Mouse (Mus musculus): Measurements from ENCODE around the gene Dpm3. TPM values are rescaled to one million over a fixed set of nuclear protein-coding genes. Genes with fewer than 3 reads are reported as not detected.

The Dpm3 gene
- polyA plus RNA-seq, 1 experiment from 2014 or later: 149 TPM

GRCm38 (mm10) chr3:89299499-89299898 is 40.3 kb downstream of the Dpm3 start:
- ATAC-seq (replicated peaks; ENCODE audit: low FRiP score): peak; percentile 71
- no peaks in the 10 kb centered on the region for H3K27me3 ChIP-seq
- H3K4me2 ChIP-seq: peak overlapping the region; percentile 61
- WGBS: under 1% methylated on average over 14 of the region's 14 CpGs
- H3K9ac ChIP-seq: peak overlapping the region; percentile 21; the same call in 1 of the 2 replicates
- no peaks in the 10 kb centered on the region for H3K36me3 ChIP-seq
- peak overlapping the region; percentile 41; the same call in 1 of the 2 replicates for H3K27ac ChIP-seq
- H3K4me3 ChIP-seq (replicated peaks): peak overlapping the region; percentile 27
- H3K4me1 ChIP-seq: peaks cover 17% of the 10 kb centered on the region
- no peaks in the 10 kb centered on the region for H3K9me3 ChIP-seq (replicated peaks)

- ATAC-seq (replicated peaks; ENCODE audit: low FRiP score): 0 out of 2 replicates have a peak, but pooled peaks have one; percentile 27
- Histone ChIP-seq H3K4me3 (replicated peaks) (peak overlapping the region; percentile 27), H3K4me2 (peak overlapping the region; percentile 61), H3K27ac (0 out of 2 replicates have a peak overlapping the region, but pooled peaks have one; percentile 41), H3K4me1 (peaks cover 17% of the 10 kb centered on the region), H3K36me3 (no peaks in the 10 kb centered on the region), H3K9me3 (replicated peaks) (no peaks in the 10 kb centered on the region), H3K9ac (peak overlapping the region; percentile 21; the same call in 1 of the 2 replicates), H3K27me3 (no peaks in the 10 kb centered on the region)
- 54% methylated on average over 1 of the region's 1 CpGs for WGBS
Measured at GRCm38 (mm10) chr3:89300071-89300470, 40.9 kb downstream of the Dpm3 start.

GRCm38 (mm10) chr3:89300514-89300913 is 41.4 kb downstream of the Dpm3 start:
- Histone ChIP-seq H3K9ac (no peak overlapping the region), H3K36me3 (no peaks in the 10 kb centered on the region), H3K9me3 (replicated peaks) (no peaks in the 10 kb centered on the region), H3K27me3 (no peaks in the 10 kb centered on the region), H3K4me2 (no peak overlapping the region), H3K27ac (no peak overlapping the region), H3K4me1 (peaks cover 19% of the 10 kb centered on the region), H3K4me3 (replicated peaks) (no peak overlapping the region)
- 71% methylated on average over 2 of the region's 2 CpGs for WGBS
- no peak for ATAC-seq (replicated peaks; ENCODE audit: low FRiP score)

GRCm38 (mm10) chr3:89304440-89304839 is 45.3 kb downstream of the Dpm3 start:
- H3K4me3 ChIP-seq (replicated peaks): no peak overlapping the region
- H3K36me3 ChIP-seq: no peaks in the 10 kb centered on the region
- no peaks in the 10 kb centered on the region for H3K27me3 ChIP-seq
- no peaks in the 10 kb centered on the region for H3K9me3 ChIP-seq (replicated peaks)
- ATAC-seq (replicated peaks; ENCODE audit: low FRiP score): no peak
- no peak overlapping the region for H3K9ac ChIP-seq
- H3K4me1 ChIP-seq: peaks cover 21% of the 10 kb centered on the region
- WGBS: 70% methylated on average over 6 of the region's 6 CpGs
- H3K4me2 ChIP-seq: no peak overlapping the region
- no peak overlapping the region for H3K27ac ChIP-seq

GRCm38 (mm10) chr3:89305105-89305504 is 45.9 kb downstream of the Dpm3 start:
- H3K36me3 ChIP-seq: no peaks in the 10 kb centered on the region
- H3K9ac ChIP-seq: no peak overlapping the region
- H3K4me2 ChIP-seq: no peak overlapping the region
- peaks cover 15% of the 10 kb centered on the region for H3K4me1 ChIP-seq
- H3K27ac ChIP-seq: peak overlapping the region; percentile 41; the same call in 1 of the 2 replicates
- no peaks in the 10 kb centered on the region for H3K27me3 ChIP-seq
- no peak overlapping the region for H3K4me3 ChIP-seq (replicated peaks)
- no peak for ATAC-seq (replicated peaks; ENCODE audit: low FRiP score)
- no peaks in the 10 kb centered on the region for H3K9me3 ChIP-seq (replicated peaks)
- 54% methylated on average over 4 of the region's 4 CpGs for WGBS

- Histone ChIP-seq H3K4me2 (no peak overlapping the region), H3K9ac (no peak overlapping the region), H3K9me3 (replicated peaks) (no peaks in the 10 kb centered on the region), H3K4me1 (peaks cover 12% of the 10 kb centered on the region), H3K36me3 (no peaks in the 10 kb centered on the region), H3K4me3 (replicated peaks) (no peak overlapping the region), H3K27ac (peak overlapping the region; percentile 41; the same call in 1 of the 2 replicates), H3K27me3 (no peaks in the 10 kb centered on the region)
- WGBS: 37% methylated on average over 8 of the region's 8 CpGs
- ATAC-seq (replicated peaks; ENCODE audit: low FRiP score): no peak
Measured at GRCm38 (mm10) chr3:89305551-89306325, 46.6 kb downstream of the Dpm3 start.

- Histone ChIP-seq H3K4me3 (replicated peaks) (no peak overlapping the region), H3K27me3 (no peaks in the 10 kb centered on the region), H3K4me2 (no peak overlapping the region), H3K9ac (no peak overlapping the region), H3K27ac (no peak overlapping the region), H3K9me3 (replicated peaks) (no peaks in the 10 kb centered on the region), H3K4me1 (peaks cover 12% of the 10 kb centered on the region), H3K36me3 (no peaks in the 10 kb centered on the region)
- peak; percentile 82 for ATAC-seq (replicated peaks; ENCODE audit: low FRiP score)
- WGBS: 3% methylated on average over 9 of the region's 9 CpGs
Measured at GRCm38 (mm10) chr3:89308089-89308488, 48.9 kb downstream of the Dpm3 start.

GRCm38 (mm10) chr3:89314340-89314739 is 55.2 kb downstream of the Dpm3 start:
- Histone ChIP-seq H3K27ac (no peak overlapping the region), H3K9ac (no peak overlapping the region), H3K4me1 (peaks cover 45% of the 10 kb centered on the region), H3K4me2 (no peak overlapping the region), H3K36me3 (no peaks in the 10 kb centered on the region), H3K4me3 (replicated peaks) (no peak overlapping the region), H3K27me3 (peaks cover 16% of the 10 kb centered on the region), H3K9me3 (replicated peaks) (no peaks in the 10 kb centered on the region)
- 76% methylated on average over 5 of the region's 5 CpGs for WGBS
- ATAC-seq (replicated peaks; ENCODE audit: low FRiP score): no peak

GRCm38 (mm10) chr3:89314791-89315190 is 55.6 kb downstream of the Dpm3 start:
- H3K27ac ChIP-seq: no peak overlapping the region
- ATAC-seq (replicated peaks; ENCODE audit: low FRiP score): no peak
- peak overlapping the region; percentile 78 for H3K4me2 ChIP-seq
- H3K9me3 ChIP-seq (replicated peaks): no peaks in the 10 kb centered on the region
- no peaks in the 10 kb centered on the region for H3K36me3 ChIP-seq
- H3K4me3 ChIP-seq (replicated peaks): peak overlapping the region; percentile 42; the same call in 1 of the 2 replicates
- H3K4me1 ChIP-seq: peaks cover 50% of the 10 kb centered on the region
- WGBS: 42% methylated on average over 2 of the region's 2 CpGs
- no peak overlapping the region for H3K9ac ChIP-seq
- H3K27me3 ChIP-seq: peaks cover 20% of the 10 kb centered on the region

GRCm38 (mm10) chr3:89315195-89315929 is 56.2 kb downstream of the Dpm3 start:
- Histone ChIP-seq H3K36me3 (no peaks in the 10 kb centered on the region), H3K9me3 (replicated peaks) (no peaks in the 10 kb centered on the region), H3K4me1 (peaks cover 55% of the 10 kb centered on the region), H3K4me2 (peak overlapping the region; percentile 78), H3K27ac (peak overlapping the region; percentile 46; the same call in 1 of the 2 replicates), H3K4me3 (replicated peaks) (peak overlapping the region; percentile 42), H3K9ac (peak overlapping the region; percentile 51), H3K27me3 (peaks cover 26% of the 10 kb centered on the region)
- 7% methylated on average over 26 of the region's 26 CpGs for WGBS
- ATAC-seq (replicated peaks; ENCODE audit: low FRiP score): peak; percentile 54

- Histone ChIP-seq H3K9ac (0 out of 2 replicates have a peak overlapping the region, but pooled peaks have one; percentile 18), H3K4me3 (replicated peaks) (peak overlapping the region; percentile 42), H3K9me3 (replicated peaks) (no peaks in the 10 kb centered on the region), H3K27me3 (peaks cover 34% of the 10 kb centered on the region), H3K4me2 (peak overlapping the region; percentile 78), H3K27ac (peak overlapping the region; percentile 18; the same call in 1 of the 2 replicates), H3K4me1 (peaks cover 64% of the 10 kb centered on the region), H3K36me3 (no peaks in the 10 kb centered on the region)
- WGBS: 12% methylated on average over 40 of the region's 40 CpGs
- peak; percentile 5; the same call in 1 of the 2 replicates for ATAC-seq (replicated peaks; ENCODE audit: low FRiP score)
Measured at GRCm38 (mm10) chr3:89315930-89316831, 57.0 kb downstream of the Dpm3 start.
